Comparison of ENCODE assay signal across 8 mouse cellular contexts in the genomic region with DNA sequence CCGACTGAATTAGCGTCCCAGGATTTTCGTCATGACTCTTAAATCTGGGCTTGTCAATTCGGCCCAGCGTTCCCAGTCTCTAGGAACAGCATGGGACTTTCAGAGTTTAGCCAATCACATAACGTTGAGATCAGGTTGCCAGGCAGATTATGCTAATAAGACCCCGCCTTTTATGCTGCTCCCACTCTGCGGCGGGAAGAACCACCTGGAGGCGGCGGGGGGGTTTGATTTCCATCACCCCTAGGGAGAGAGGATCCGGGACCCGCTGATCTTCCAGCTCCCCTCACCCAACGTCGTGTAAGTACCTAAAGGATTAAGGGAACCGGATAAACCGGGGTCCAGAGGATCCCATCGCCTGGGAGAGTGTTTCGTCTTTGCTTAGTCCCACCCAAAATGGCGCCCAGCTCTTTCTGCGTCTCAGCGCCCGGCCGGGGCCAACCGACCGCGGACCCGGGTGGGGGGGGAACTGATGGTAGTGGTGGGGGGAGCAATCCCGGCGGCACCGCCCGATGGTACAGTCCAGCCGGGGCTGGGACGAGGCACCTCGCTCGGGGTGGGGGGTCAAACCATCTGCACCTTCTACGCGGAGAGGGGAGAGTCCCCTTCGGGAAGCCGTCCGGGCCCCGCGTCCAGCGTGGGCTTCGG. TPM values are rescaled to one million over a fixed set of nuclear protein-coding genes. Genes with fewer than 3 reads are reported as not detected.
DNase-seq lines count a peak whose midpoint lies in the region; ATAC-seq and TF ChIP-seq lines count a peak whose summit lies in the region.

A gene (plus strand): TSS at position 173 of the 645 bp plus-strand sequence.

- H3K9ac ChIP-seq in CH12.LX (ENCODE audit: insufficient read depth, low read depth), result peak within 1 kb of the TSS; percentile 75
- peak within 1 kb of the TSS; percentile 96 for H3K9ac ChIP-seq in forebrain, embryonic 12.5 days
- peak within 1 kb of the TSS; percentile 89 for H3K9ac ChIP-seq in heart, postnatal 0 days (replicated peaks; ENCODE audit: low read depth, low read length)
- H3K9ac ChIP-seq in liver, postnatal 0 days (replicated peaks), result peak within 1 kb of the TSS; percentile 99
- H3K9ac ChIP-seq in neural tube, embryonic 14.5 days (replicated peaks; ENCODE audit: low read depth, low read length), result peak within 1 kb of the TSS; percentile 99

- no peak for TF ChIP-seq CTCF in CH12.LX (conservative IDR thresholded peaks at IDR 0.05 in 1 of 2, IDR thresholded peaks at IDR 0.05 in 1 of 2; ENCODE audit: low read depth in 2 of 2, low read length in 2 of 2)
- no peak for TF ChIP-seq CTCF in heart, postnatal 0 days (IDR thresholded peaks at IDR 0.05; ENCODE audit: low read depth)
- TF ChIP-seq CTCF in liver, postnatal 0 days (IDR thresholded peaks at IDR 0.05; ENCODE audit: low read depth), result no peak

- ATAC-seq in forebrain, embryonic 12.5 days (ENCODE audit: low FRiP score), result peak; percentile 93
- ATAC-seq in heart, postnatal 0 days (ENCODE audit: insufficient read depth, low read depth), result peak; percentile 92
- ATAC-seq in liver, postnatal 0 days, result peak; percentile 88
- peak; percentile 94 for ATAC-seq in neural tube, embryonic 14.5 days (ENCODE audit: low read depth)

- no peaks in the 10 kb centered on the region for H3K79me2 ChIP-seq in CH12.LX (replicated peaks; ENCODE audit: control insufficient read depth, extremely low read depth, insufficient read depth, poor library complexity, severe bottlenecking)

- TF ChIP-seq EP300 in CH12.LX (IDR thresholded peaks at IDR 0.05; ENCODE audit: low read length), result no peak
- peak; percentile 68; the same call in 1 of the 2 replicates for TF ChIP-seq EP300 in heart, postnatal 0 days (IDR thresholded peaks at IDR 0.05; ENCODE audit: low read depth)
- 0 out of 2 replicates have a peak, but pooled peaks have one; percentile 68 for TF ChIP-seq EP300 in liver, postnatal 0 days (IDR thresholded peaks at IDR 0.05; ENCODE audit: low read depth)

- no peak for TF ChIP-seq RAD21 in CH12.LX (IDR thresholded peaks at IDR 0.05; ENCODE audit: low read depth, low read length)

- DNase-seq in CH12.LX (ENCODE audit: extremely low read depth), result peak; percentile 95
- peak; percentile 95 for DNase-seq in c-Kit-positive CD71-positive TER-119-negative erythroid progenitor cells, embryonic 14.5 days (ENCODE audit: low read depth)
- peak; percentile 98 for DNase-seq in heart, postnatal 0 days (ENCODE audit: low spot score)
- DNase-seq in kidney, postnatal 4 days, result peak; percentile 96 to 98
- DNase-seq in liver, postnatal 0 days, result peak; percentile 96
- peak; percentile 96 for DNase-seq in testis, postnatal 10 days (ENCODE audit: low spot score)

- no peaks in the 10 kb centered on the region for H3K27me3 ChIP-seq in CH12.LX (replicated peaks)
- H3K27me3 ChIP-seq in forebrain, embryonic 12.5 days, result no peaks in the 10 kb centered on the region
- no peaks in the 10 kb centered on the region for H3K27me3 ChIP-seq in heart, postnatal 0 days (ENCODE audit: control insufficient read depth, insufficient read depth, low read length)
- no peaks in the 10 kb centered on the region for H3K27me3 ChIP-seq in liver, postnatal 0 days (ENCODE audit: insufficient read depth, low read length)
- H3K27me3 ChIP-seq in neural tube, embryonic 14.5 days (ENCODE audit: control insufficient read depth, insufficient read depth, low read length), result no peaks in the 10 kb centered on the region; the same call in 1 of the 2 replicates

- WGBS in forebrain, embryonic 12.5 days, result 1% methylated on average over 45 of the region's 45 CpGs
- WGBS in heart, postnatal 0 days, result under 1% methylated on average over 32 of the region's 45 CpGs
- WGBS in liver, postnatal 0 days (ENCODE audit: insufficient replicate concordance), result 2% methylated on average over 34 of the region's 45 CpGs
- under 1% methylated on average over 45 of the region's 45 CpGs for WGBS in neural tube, embryonic 14.5 days

- H3K4me1 ChIP-seq in CH12.LX (ENCODE audit: control insufficient read depth in 1 of 2, insufficient read depth in 2 of 2), result peaks cover 0 to 34% of the 10 kb centered on the region in 2 experiments; a peak in 2 of 4 replicates
- H3K4me1 ChIP-seq in forebrain, embryonic 12.5 days, result peaks cover 20% of the 10 kb centered on the region
- H3K4me1 ChIP-seq in heart, postnatal 0 days (ENCODE audit: control insufficient read depth, insufficient read depth), result peaks cover 7% of the 10 kb centered on the region; the same call in 1 of the 2 replicates
- peaks cover 23% of the 10 kb centered on the region for H3K4me1 ChIP-seq in liver, postnatal 0 days (ENCODE audit: insufficient read depth)
- H3K4me1 ChIP-seq in neural tube, embryonic 14.5 days (ENCODE audit: control insufficient read depth, insufficient read depth, low read length), result peaks cover 16% of the 10 kb centered on the region

- TF ChIP-seq POLR2A in CH12.LX (IDR thresholded peaks at IDR 0.05; ENCODE audit: low read depth, low read length), result peak; percentile 80

- H3K4me3 ChIP-seq in CH12.LX (replicated peaks in 1 of 3; ENCODE audit: low read depth in 2 of 3, low read length in 2 of 3, poor library complexity in 1 of 3), result peak within 1 kb of the TSS; percentile 79 to 86 (median 82)
- peak within 1 kb of the TSS; percentile 76 for H3K4me3 ChIP-seq in forebrain, embryonic 12.5 days (replicated peaks)
- peak within 1 kb of the TSS; percentile 77 for H3K4me3 ChIP-seq in heart, postnatal 0 days (ENCODE audit: low read depth, low read length)
- peak within 1 kb of the TSS; percentile 96 for H3K4me3 ChIP-seq in liver, postnatal 0 days (ENCODE audit: low read depth, low read length)
- H3K4me3 ChIP-seq in neural tube, embryonic 14.5 days (ENCODE audit: low read depth, low read length), result peak within 1 kb of the TSS; percentile 75

- in situ Hi-C loops in CH12.LX (cut with MboI; ENCODE audit: low pct_ligation_motif_present, low pct_unique_long_range_greater_than_20kb, low sequenced_read_pairs), result no loop called here

- dilution Hi-C loops in CH12.LX (cut with MboI; ENCODE audit: extremely low pct_ligation_motif_present, extremely low pct_unique_long_range_greater_than_20kb, low sequenced_read_pairs), result no loop called here

- peaks cover 0 to 5% of the 10 kb centered on the region in 2 experiments for H3K36me3 ChIP-seq in CH12.LX (replicated peaks in 1 of 2; ENCODE audit: control insufficient read depth in 1 of 2, insufficient read depth in 1 of 2, low read length in 1 of 2)
- H3K36me3 ChIP-seq in forebrain, embryonic 12.5 days (replicated peaks), result no peaks in the 10 kb centered on the region
- no peaks in the 10 kb centered on the region for H3K36me3 ChIP-seq in heart, postnatal 0 days (replicated peaks; ENCODE audit: control insufficient read depth, insufficient read depth, low read length)
- H3K36me3 ChIP-seq in liver, postnatal 0 days (replicated peaks; ENCODE audit: insufficient read depth, low read length), result no peaks in the 10 kb centered on the region
- no peaks in the 10 kb centered on the region for H3K36me3 ChIP-seq in neural tube, embryonic 14.5 days (ENCODE audit: control insufficient read depth, insufficient read depth, low read length)

- H3K27ac ChIP-seq in CH12.LX (ENCODE audit: insufficient read depth, low read depth), result peak within 1 kb of the TSS; percentile 80
- peak within 1 kb of the TSS; percentile 99 for H3K27ac ChIP-seq in forebrain, embryonic 12.5 days
- H3K27ac ChIP-seq in heart, postnatal 0 days (ENCODE audit: low read depth), result peak within 1 kb of the TSS; percentile 99
- H3K27ac ChIP-seq in liver, postnatal 0 days (ENCODE audit: low read depth), result peak within 1 kb of the TSS; percentile 99
- peak within 1 kb of the TSS; percentile 100 for H3K27ac ChIP-seq in neural tube, embryonic 14.5 days (ENCODE audit: low read depth, low read length)

- peak within 1 kb of the TSS; percentile 94 for H3K4me2 ChIP-seq in CH12.LX (ENCODE audit: insufficient read depth, low read depth, poor library complexity, severe bottlenecking)
- peak within 1 kb of the TSS; percentile 69 for H3K4me2 ChIP-seq in forebrain, embryonic 12.5 days
- H3K4me2 ChIP-seq in heart, postnatal 0 days (ENCODE audit: low read depth, low read length), result peak within 1 kb of the TSS; percentile 84
- peak within 1 kb of the TSS; percentile 87 for H3K4me2 ChIP-seq in liver, postnatal 0 days (ENCODE audit: low read depth, low read length)
- H3K4me2 ChIP-seq in neural tube, embryonic 14.5 days (ENCODE audit: low read depth, low read length), result peak within 1 kb of the TSS; percentile 59

- no peaks in the 10 kb centered on the region for H3K9me3 ChIP-seq in CH12.LX (replicated peaks; ENCODE audit: low read length)
- H3K9me3 ChIP-seq in forebrain, embryonic 12.5 days, result no peaks in the 10 kb centered on the region
- no peaks in the 10 kb centered on the region for H3K9me3 ChIP-seq in heart, postnatal 0 days (replicated peaks; ENCODE audit: control insufficient read depth, low read length)
- no peaks in the 10 kb centered on the region for H3K9me3 ChIP-seq in liver, postnatal 0 days (ENCODE audit: low read length)
- no peaks in the 10 kb centered on the region for H3K9me3 ChIP-seq in neural tube, embryonic 14.5 days (ENCODE audit: control insufficient read depth, low read length)

TF ChIP-seq in CH12.LX, 34 proteins besides CTCF, POLR2A, EP300 and RAD21 (continues in another document):
- TF ChIP-seq JUND (conservative IDR thresholded peaks at IDR 0.05; ENCODE audit: low read depth, low read length), result no peak
- TF ChIP-seq SIN3A (IDR thresholded peaks at IDR 0.05; ENCODE audit: low read length), result peak; percentile 76
- TF ChIP-seq MEF2A (IDR thresholded peaks at IDR 0.05; ENCODE audit: borderline replicate concordance, low read depth, low read length), result 0 out of 2 replicates have a peak, but pooled peaks have one; percentile 56
- no peak for TF ChIP-seq ZNF384 (IDR thresholded peaks at IDR 0.05; ENCODE audit: low read depth, low read length)
- peak; percentile 64 for TF ChIP-seq HCFC1 (IDR thresholded peaks at IDR 0.05; ENCODE audit: low read depth, low read length)
- TF ChIP-seq USF2 (conservative IDR thresholded peaks at IDR 0.05; ENCODE audit: low read depth, low read length), result no peak
- TF ChIP-seq POLR2AphosphoS2 (IDR thresholded peaks at IDR 0.05; ENCODE audit: low read depth, low read length), result no peak
- TF ChIP-seq SMC3 (IDR thresholded peaks at IDR 0.05; ENCODE audit: low read depth, low read length), result no peak
- no peak for TF ChIP-seq MAX (IDR thresholded peaks at IDR 0.05; ENCODE audit: low read length)
- TF ChIP-seq MAFK (IDR thresholded peaks at IDR 0.05; ENCODE audit: insufficient replicate concordance, low read length), result no peak

RNA-seq across cellular contexts. Expression of the gene that starts here (rescaled TPM):
- total RNA-seq in CH12.LX (2012; rRNA removed), result 4.5 TPM in 2 replicates
- total RNA-seq in CH12.LX (2014; rRNA removed), result 3.9 and 4.7 TPM in 2 replicates
- polyA plus RNA-seq in CH12.LX (2012; ENCODE audit: insufficient read length, low read depth), result 5.2 and 6.7 TPM in 2 replicates
- polyA plus RNA-seq in forebrain, embryonic 12.5 days (2016; fragmentation: Nextera tagmentation; extraction: Ambion mirVana), result 10.7 and 11.0 TPM in 2 replicates
- total RNA-seq in heart, postnatal 0 days (2014; rRNA removed; ENCODE audit: low replicate concordance), result 2.6 and 5.8 TPM in 2 replicates
- 1.2 and 1.3 TPM in 2 replicates for polyA plus RNA-seq in heart, postnatal 0 days (2015; fragmentation: Nextera tagmentation; extraction: Ambion mirVana)
- 1.3 and 1.5 TPM in 2 replicates for polyA plus RNA-seq in liver, postnatal 0 days (2015; fragmentation: Nextera tagmentation; extraction: Ambion mirVana)
- 9.6 and 11.6 TPM in 2 replicates for polyA plus RNA-seq in neural tube, embryonic 14.5 days (2014; fragmentation: Nextera tagmentation; extraction: Ambion mirVana)

Comparison
In these comparisons a context has a peak if more than half of its experiments do, and no peak if none do; other contexts are left out.
1. Peak in every context shown above with its lines: DNase-seq, ATAC-seq, H3K4me3 ChIP-seq and H3K27ac ChIP-seq.